Mouse (Mus musculus) lung, postnatal 0 days (tissue): ENCODE data around the gene Bace2.

Experiments
- CTCF ChIP-seq: IDR thresholded peaks from 2 replicates; pipeline ENCODE4 v1.5.1; 2016; ENCODE audit warnings: antibody characterized with exemption, mild to moderate bottlenecking
- EP300 ChIP-seq: IDR thresholded peaks from 2 replicates; pipeline ENCODE4 v1.6.1; 2016; ENCODE audit warnings: antibody characterized with exemption, mild to moderate bottlenecking, control low read depth

GRCm38 (mm10) chr16:97462481-97463181, 106.1 kb downstream of the Bace2 start, which contains the start of gene Mx1:
- TF ChIP-seq EP300 (no peak), CTCF (no peak)
